Mouse (Mus musculus) heart, embryonic 13.5 days (tissue): ENCODE measurements around the gene Bmpr1b. TPM values are rescaled to one million over a fixed set of nuclear protein-coding genes. Genes with fewer than 3 reads are reported as not detected.

ENCODE experiments used
- polyA plus RNA-seq: library from polyadenylated mRNA; unstranded; fragments of >200 nt; fragmentation: Nextera tagmentation; extraction: Ambion mirVana; gene quantifications from 2 replicates; pipeline ENCODE4 v1.2.1, GENCODE M21; 2015

Gene Bmpr1b
- polyA plus RNA-seq, 1 experiment from 2014 or later, result 1.1 TPM

Other genes with a start within 250 kb of the Bmpr1b start
- 169 and 191 TPM in 2 replicates for gene Pdlim5, start 226.3 kb upstream of the Bmpr1b start, polyA plus RNA-seq